Mouse (Mus musculus): ENCODE data around the gene Zfp597. TPM values are rescaled to one million over a fixed set of nuclear protein-coding genes. Genes with fewer than 3 reads are reported as not detected.

The Zfp597 gene
- total RNA-seq (2021), result 1 to 10 TPM; 5.6 to 6.8 TPM
- long read RNA-seq, experiment 1, result 0 reads
- long read RNA-seq, experiment 2, partial matches to known transcripts, result 0 of 5 reads
- long read RNA-seq, experiment 2, other reads (novel, unspliced or antisense), result 3 of 5 reads

DNA sequence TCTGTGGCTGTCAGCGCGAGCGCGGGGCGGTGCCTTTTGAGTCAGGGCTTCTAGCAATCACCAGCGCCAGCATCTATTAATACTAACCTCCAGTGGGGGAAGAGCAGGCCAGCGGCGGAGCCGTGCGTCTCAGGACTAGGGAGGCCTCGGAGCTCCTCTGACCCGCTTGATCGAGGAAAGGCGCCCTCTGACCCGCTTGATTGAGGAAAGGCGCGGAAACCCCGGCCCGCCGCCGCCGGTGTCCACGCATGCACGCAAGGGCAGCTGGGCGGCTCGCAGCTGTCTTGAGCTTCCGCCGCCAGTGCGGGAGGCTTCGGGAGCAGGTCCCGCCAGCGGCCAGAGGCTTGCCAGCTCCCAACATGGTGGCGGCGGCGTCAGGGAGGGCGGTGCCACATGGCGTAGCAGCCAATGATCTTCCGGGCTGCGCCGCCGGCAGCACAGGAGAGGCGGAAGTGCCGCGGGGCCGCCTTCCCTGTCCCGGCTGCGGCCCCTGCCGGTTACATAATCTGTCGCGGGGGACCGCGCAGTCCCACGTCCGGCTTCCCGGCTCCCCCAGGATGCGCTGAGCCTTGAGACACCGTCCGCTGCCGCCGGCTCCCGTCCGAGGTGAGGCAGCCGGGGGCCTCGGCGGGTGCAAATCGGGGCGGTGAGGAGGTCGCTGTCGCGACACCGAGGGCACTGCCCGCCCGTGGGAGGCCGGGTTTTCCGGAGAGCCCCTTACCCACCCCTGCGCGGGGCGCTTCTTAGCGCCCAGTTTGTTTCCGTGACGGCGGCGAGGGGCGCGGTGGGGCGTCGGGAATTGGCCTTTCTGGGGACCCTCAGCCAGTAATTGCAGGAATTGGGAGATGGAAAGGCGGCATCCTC lies at the start of gene Zfp597, which contains the start of gene Gm20695:
TSS of gene Zfp597 (minus strand) at position 361 of the 864 bp plus-strand sequence.
TSS of gene Gm20695 (plus strand) at position 448 of the 864 bp plus-strand sequence.
- DNase-seq, result peak; percentile 95
- intact Hi-C loops (cut with DNase I; ENCODE audit: low total_unique reads), result no loop called here

DNA sequence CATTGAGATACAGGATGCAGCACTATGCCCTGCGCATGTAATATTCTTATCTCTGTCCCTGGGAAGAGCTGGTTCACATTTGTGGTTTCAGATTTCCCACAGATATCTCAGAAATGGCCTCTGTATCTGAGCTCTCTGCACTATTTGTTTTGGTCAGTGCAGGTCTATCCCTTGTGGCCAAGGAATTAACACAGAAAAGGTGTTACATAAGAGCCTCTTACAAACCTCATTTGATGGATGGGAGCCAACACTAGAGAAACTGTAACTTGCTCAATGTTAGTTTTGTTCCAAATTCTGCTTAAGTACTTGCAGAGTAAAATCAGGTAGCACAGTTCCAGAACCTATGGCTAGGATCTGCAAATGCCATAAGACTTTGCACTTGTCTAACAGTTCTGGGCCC lies 49.7 kb upstream of the Zfp597 start:
- DNase-seq, result no peak
- intact Hi-C loops (cut with DNase I; ENCODE audit: low total_unique reads), result no loop called here

DNA sequence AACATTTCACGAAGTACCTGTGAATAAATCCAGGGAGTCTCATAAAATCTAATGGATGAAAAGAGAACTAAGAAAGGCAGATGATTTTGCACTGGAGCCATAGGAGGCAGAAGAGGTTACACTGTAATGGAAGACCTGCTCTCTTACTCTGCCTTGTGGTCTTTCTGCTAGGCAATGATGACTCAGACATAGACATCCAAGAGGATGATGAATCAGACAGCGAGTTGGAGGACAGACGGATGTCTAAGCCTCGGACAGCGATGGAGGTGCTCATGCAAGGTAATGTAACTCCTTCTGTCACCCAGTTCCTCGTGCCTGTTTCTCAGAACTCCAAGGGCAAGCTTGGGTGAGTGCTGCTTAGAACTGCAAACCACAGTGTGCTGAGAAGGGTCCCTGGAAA lies 49.2 kb upstream of the Zfp597 start:
- DNase-seq, result no peak
- intact Hi-C loops (cut with DNase I; ENCODE audit: low total_unique reads), result no loop called here

DNA sequence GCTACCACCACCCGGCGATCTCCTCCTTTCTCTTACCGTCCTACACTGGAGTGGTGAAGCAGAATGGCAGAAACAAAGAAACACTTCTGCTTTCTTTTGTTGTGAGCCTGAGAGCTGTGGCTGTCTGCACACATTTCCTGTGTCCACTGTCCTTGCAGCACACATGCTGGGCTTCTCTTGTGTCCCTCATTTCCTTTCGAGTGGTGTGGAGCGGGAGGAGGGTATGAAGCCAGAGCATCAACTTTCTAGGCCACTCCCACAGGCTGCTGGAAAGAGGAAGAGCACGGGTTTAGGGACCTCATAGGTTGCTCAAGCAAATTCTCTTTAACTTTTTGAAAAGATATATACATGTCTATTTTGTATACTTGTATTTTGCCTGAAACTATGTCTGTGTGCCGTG lies 44.8 kb upstream of the Zfp597 start:
- no peak for DNase-seq
- intact Hi-C loops (cut with DNase I; ENCODE audit: low total_unique reads), result no loop called here

DNA sequence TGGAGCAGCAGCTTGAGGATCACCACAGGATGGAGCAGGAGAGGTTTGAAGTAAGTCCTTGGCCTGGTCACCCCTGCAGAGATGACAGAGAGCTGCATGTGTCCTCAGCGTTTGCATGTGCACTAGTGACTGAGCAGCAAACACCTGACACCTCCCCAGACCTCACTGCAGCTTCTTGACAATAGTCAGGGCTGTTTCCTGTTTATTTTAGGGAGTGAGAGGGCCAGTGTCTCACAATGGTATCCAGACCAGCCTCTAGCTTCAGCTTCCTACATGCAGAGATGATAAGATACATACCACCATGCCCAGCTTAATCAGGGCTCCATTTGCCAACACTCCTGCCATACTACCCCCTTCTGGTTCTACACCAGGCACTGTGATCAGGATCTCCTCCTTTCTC lies 44.2 kb upstream of the Zfp597 start:
- intact Hi-C loops (cut with DNase I; ENCODE audit: low total_unique reads), result no loop called here
- no peak for DNase-seq

DNA sequence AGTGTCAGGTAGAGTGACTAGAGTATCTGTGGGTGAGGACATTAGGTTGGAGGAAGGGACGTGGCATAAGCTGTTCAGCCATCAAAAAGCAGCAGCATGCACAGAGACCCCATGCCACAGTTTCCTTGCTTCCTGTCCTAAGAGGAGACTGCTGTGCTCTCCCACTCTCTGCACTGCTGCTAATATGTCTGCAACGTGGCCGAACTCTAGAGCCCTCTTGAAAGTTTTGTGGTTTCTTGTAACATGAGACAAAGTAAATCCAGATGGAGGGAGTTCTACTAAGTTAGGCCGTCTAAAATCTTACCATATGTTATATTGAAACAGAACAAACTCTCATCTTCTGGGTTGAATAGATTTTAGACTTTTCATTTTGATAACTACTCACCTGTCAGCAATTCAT lies 39.6 kb upstream of the Zfp597 start:
- intact Hi-C loops (cut with DNase I; ENCODE audit: low total_unique reads), result no loop called here
- no peak for DNase-seq

DNA sequence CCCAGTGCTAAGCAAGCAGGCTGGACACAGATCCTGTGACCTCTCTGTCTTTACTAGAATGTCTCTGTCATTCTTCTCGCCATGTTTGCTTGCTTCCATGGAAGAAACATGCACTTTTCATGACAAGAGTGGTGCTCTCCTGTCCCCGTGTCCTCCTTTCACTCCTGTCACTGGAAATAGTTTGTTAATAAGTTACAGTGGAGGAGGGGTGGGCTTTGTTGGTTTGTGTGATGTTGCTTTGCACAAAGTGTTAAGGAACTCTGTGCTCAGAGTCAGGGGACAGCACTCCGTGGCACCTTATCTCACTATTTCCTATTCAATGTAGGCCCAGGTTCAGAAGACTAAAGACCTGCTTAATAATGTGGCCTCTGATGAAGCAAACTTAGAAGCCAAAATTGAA lies 39.2 kb upstream of the Zfp597 start:
- intact Hi-C loops (cut with DNase I; ENCODE audit: low total_unique reads), result no loop called here
- no peak for DNase-seq

DNA sequence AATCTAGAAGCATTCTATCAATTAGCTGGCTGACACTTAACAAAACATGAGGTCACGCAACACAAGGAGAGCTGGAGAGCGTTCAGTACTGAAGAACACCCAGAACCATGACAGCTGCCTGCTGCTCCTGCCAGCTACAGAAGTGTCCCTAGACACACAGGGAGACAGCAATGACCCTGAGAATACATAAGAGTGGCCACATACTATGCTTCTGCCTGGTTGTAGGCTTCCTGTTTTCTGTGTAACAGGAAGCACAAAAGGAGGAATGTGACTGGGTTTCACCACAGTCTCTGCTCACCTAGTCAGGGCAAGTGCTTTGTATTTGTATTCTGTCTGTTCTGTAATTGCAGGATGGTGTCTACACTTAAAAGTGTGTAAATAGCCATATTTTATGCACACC lies 36.4 kb upstream of the Zfp597 start:
- intact Hi-C loops (cut with DNase I; ENCODE audit: low total_unique reads), result no loop called here
- no peak for DNase-seq

DNA sequence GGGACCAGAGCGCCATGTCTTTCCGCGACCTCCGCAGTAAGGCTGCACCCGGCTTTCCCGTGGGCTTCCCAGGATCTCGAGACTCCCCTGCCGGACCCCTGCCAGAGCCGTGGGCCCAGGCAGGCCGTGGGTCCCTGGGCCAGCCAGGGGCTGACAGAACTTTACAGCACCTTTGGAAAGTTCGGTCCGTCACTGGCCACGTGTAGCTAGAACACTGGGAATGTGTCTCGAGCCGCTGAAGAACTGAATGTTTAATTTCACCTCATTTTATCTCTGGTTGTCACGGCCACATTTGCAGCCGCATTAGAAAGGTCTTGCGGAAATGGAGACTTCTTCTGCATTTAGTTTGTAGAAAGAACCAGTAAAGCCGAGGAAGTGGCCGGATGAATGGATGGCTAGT lies 24.8 kb upstream of the Zfp597 start:
- DNase-seq, result no peak
- intact Hi-C loops (cut with DNase I; ENCODE audit: low total_unique reads), result loop anchor here (10.0 kb wide), 1 partner anchor 64 kb away; the partner anchor contains the start of gene Zfp174

DNA sequence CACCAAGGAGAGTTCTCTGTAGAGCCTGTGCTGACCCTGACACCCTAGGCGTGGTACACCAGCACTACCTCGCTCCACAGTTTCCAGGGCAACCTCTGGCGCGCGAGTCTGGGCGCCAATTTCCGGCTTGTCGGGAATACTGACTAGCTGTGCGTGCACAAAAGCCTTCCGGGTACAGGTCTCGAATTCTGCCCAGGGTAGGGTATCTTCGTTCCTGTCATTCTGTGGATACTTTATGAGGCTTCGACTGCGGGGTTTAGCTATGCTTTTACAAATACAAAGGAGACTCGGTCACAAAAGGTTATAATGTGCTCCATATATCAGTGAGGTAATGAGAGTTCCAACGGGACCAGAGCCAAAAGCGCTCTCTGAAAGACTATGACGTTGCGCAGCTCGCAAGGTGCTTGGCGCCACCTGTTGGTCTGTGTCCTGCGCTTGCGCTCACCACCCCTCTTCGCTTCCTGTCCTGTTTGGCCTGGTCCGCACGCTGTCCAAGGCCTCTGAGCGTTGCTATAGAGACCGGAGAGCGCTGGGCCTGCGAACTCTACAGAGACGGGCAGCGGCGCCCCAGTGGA lies 24.3 kb upstream of the Zfp597 start, which contains the start of the genes 1700037C18Rik and Cluap1:
TSS of gene 1700037C18Rik (minus strand) at position 153 of the 575 bp plus-strand sequence.
TSS of gene Cluap1 (plus strand) at position 265 of the 575 bp plus-strand sequence.
- DNase-seq, result peak; percentile 92
- intact Hi-C loops (cut with DNase I; ENCODE audit: low total_unique reads), result loop anchor here (10.0 kb wide), 1 partner anchor 64 kb away; the partner anchor contains the start of gene Zfp174

DNA sequence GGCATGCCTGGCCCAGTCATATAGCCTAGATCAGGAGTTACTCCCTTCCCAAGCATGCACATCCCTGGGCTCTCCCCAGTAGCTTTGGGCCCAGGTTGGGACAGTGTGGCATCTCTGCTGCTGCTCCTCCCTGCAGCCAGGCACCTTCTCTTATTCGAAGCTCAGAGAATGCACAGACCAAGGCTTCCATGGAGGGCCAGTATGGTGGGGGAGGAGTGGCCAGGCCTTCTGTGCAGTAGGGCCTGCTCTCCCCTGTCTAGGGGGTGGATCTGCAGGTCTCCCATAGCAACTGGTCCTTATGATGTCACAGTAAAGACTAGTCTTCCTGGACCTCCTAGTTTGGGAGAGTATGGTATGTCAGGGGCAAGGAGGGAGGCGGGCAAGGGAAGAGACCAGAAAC lies 23.1 kb upstream of the Zfp597 start:
- intact Hi-C loops (cut with DNase I; ENCODE audit: low total_unique reads), result loop anchor here (10.0 kb wide), 1 partner anchor 63 kb away; the partner anchor contains the start of gene Zfp174
- no peak for DNase-seq

DNA sequence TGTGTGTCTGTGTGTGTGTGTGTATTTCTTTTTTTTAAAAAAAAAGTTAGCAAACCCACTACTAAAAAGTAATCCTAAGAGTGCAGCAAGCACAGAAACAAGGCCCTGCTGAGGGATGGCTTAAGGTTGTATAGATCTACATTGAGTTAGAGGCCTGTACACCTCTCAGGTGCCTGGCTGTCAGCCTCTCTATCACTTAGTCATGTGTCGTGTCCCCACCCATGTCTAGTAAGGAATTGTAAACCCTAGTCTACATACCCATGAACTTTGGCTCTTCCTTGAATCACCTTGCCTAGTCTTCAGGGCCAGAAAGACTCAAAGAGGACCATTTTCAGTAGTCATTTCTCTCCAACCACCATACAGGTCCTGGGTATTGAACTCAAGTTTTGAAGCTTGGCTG lies 12.2 kb upstream of the Zfp597 start:
- intact Hi-C loops (cut with DNase I; ENCODE audit: low total_unique reads), result no loop called here
- DNase-seq, result no peak

DNA sequence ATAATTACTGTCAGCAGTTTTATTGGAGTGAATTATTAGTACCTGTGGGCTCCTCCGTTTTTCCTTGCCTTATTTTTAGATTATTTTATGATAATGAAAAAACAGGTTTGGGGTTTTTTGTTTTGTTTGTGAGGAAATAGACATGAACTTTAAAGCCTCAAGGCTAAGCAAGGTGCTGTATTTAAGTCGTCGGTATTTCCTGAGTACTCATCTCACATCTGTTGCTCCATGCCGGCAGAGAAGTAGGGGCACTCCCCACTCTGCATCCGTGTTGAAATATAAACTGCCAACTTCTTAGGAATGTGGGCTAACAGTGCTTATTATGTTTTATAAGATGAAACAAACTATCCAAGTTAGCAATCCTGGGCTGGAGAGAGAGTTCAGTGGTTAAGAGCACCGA lies 11.7 kb upstream of the Zfp597 start:
- intact Hi-C loops (cut with DNase I; ENCODE audit: low total_unique reads), result no loop called here
- no peak for DNase-seq

DNA sequence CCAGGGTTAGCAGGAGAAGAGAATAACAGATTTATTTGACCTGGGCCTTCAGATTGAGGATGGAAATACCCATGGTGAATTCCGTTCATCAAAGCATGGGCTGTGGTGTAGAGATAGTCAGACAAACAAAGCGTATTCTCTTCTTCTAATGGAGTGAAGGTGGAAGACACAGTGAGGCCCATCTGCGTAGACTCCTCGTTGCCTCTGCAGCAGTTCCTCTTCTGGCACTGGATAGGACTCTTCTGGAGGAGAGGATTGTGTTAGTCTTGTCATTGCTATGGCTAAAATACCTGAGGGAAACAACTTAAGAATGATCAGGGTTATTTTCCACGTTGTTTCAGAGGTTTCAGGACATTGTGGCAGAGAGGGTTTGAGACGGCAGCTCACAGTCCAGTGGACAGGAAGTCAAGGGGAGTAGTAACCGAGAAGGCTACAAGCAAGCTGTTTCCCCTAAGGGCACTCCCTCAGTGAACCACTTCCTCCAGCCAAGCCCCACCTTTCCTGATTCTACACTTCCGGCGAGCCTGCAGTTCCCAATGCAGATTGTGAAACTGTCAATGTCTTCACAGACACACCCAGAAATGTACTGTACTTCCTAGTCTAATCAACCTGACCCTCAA lies 10.9 kb upstream of the Zfp597 start:
- intact Hi-C loops (cut with DNase I; ENCODE audit: low total_unique reads), result no loop called here
- peak; percentile 33 for DNase-seq

DNA sequence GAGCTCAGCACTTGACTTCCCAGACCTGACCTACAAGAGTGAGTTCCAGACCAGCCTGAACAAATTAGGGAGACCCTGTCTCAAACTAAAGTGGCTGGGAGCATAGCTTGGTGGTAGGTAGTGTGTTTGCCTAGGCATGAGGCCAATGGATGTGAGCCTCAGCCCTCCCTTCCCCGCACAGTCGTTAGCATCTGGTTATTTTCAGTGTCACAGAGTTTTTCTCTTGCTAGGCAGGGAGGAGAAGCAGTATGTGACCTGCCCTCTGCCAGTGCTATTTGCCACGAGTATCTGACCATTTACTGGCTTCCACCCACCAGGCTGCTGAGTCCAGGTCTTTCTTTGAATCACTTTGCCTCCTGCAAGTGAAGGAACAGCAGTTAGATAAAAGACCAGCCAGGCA lies 9.4 kb upstream of the Zfp597 start:
- intact Hi-C loops (cut with DNase I; ENCODE audit: low total_unique reads), result no loop called here
- DNase-seq, result no peak

DNA sequence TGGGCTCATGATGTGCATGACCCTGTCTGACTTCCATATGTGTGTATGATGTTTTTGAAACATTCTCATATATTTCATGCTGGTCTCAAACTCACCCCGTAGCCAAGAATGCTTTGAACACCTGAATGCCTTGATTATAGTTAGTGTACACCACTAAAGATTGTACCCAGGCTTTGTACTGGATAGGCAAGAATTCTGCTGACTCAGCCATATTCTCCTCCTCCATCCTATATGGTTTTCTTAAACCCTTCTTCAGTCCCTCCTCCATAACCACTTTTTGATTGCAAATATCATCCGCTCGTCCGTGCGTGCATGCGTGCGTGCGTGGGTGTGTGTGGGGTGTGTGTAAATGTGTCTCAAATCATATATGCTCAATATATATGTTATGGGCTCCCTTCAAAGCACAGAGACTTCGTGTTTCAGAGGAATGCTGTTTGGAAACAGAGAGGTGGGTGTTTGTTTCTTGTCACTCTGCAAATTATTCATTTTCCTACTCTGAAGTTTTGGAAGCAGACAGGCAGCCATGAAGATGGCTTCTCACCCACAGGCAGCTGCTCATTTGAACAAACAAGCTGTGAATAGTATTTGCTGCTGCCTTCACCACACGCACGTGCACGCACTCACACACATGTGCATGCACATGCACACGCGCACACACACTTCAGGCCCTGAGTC lies 7.4 kb upstream of the Zfp597 start:
- DNase-seq, result no peak
- intact Hi-C loops (cut with DNase I; ENCODE audit: low total_unique reads), result no loop called here

DNA sequence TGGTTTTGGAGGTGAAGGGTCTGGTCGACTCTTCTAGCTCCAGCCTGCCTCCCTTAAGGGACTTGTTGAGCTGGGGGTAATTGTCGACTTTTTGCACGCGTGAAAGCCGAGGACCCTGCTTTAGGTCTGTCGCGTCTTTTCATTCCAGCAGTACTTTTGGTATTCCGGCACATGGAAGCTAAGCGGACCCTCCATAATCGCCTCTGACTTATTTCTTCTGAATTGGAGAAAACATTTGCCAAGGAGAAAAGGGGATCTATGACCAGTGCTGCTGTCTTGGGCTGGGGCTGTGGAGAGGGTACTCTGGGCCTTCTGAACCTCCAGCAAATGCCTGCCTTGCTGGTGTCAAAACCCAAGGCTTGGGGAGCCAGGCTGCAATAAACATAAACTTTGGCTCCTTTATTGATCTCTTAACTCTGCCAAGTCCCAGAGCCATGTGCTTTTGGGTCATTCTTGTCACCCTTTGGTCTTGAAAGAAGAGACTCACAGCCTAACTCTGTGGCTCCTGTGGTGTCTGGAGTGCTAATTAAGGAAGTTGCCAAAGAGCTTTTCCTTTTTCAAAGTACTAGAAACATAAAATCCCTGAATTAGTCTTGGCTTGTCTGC lies 807 bp upstream of the Zfp597 start:
- no peak for DNase-seq
- intact Hi-C loops (cut with DNase I; ENCODE audit: low total_unique reads), result no loop called here

DNA sequence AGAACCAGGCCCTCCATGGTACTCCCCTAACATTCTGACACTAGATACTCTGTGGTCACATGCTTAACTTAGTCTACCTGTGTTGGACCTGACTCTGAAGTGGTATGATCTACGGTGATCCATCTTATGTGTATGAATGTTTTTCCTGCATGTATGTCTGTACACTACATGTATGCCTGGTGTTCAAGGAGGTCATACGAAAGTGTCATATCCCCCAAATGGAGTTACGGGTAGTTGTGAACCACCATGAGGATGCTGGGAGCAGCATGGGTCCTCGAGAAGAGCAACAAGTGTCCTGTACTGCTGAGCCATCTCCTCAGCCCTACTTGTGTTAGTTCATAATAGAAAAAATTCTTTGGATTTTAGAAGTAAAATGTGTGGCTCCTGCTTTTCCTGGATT lies 8.0 kb downstream of the Zfp597 start:
- intact Hi-C loops (cut with DNase I; ENCODE audit: low total_unique reads), result no loop called here
- no peak for DNase-seq

All from gastrocnemius, postnatal 14 days (tissue).